Mouse (Mus musculus): ENCODE data around the gene Zfp286. TPM values are rescaled to one million over a fixed set of nuclear protein-coding genes. Genes with fewer than 3 reads are reported as not detected.

The Zfp286 gene
- 10 to 100 TPM; 24.3 to 33.1 TPM for total RNA-seq (2021)
- long read RNA-seq, experiment 1, partial matches to known transcripts: 1 of 15 reads
- long read RNA-seq, experiment 1, other reads (novel, unspliced or antisense): 6 of 15 reads
- long read RNA-seq, experiment 2, transcript Zfp286-201 (6 exons, 3,051 nt): major isoform, 6 of 16 reads
- long read RNA-seq, experiment 2, partial matches to known transcripts: 1 of 16 reads
- long read RNA-seq, experiment 2, other reads (novel, unspliced or antisense): 5 of 16 reads

DNA sequence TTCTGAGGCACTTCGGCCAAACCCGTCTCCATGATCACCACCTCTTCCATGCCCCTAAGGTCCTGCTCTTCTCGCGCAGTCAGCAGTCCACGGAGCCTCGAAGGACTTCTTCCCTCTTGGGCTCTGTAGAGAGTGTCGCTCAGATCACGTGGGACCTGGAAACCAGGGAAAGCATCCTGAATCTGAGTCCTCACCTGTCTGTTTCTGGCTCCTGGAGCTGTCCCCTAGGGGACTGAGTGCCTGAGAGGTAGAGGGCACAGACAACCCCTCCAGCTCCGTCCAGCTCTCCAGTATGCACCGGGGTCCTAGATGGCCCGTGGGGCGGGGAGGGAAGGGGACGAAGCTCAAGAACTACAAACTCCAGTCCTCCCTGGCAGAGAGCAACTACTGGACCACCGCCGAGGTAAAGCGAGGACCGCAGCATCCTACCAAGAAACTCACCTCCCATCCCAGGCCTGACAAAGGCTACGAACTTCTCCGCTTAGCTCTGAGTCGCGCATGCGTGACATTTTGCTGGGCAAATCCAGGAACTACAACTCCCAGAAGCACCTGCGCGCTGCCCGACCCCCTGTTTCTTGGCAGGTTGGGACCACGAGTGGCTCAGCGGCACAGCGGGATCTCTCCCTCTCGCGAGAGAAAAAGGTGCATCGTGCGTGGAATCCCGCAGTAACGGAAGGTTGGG, at the start of gene Zfp286:
Zfp286 (minus strand) TSS at position 528 of the 682 bp plus-strand sequence.
- Histone ChIP-seq H3K27ac (peak within 1 kb of the TSS; percentile 78), H3K4me3 (peak within 1 kb of the TSS; percentile 83)
- 0 out of 2 replicates have a peak, but pooled peaks have one; percentile 7 for TF ChIP-seq CTCF (conservative IDR thresholded peaks at IDR 0.05)
- DNase-seq (ENCODE audit: low spot score in 2 of 2): peak; percentile 92 to 94

DNA sequence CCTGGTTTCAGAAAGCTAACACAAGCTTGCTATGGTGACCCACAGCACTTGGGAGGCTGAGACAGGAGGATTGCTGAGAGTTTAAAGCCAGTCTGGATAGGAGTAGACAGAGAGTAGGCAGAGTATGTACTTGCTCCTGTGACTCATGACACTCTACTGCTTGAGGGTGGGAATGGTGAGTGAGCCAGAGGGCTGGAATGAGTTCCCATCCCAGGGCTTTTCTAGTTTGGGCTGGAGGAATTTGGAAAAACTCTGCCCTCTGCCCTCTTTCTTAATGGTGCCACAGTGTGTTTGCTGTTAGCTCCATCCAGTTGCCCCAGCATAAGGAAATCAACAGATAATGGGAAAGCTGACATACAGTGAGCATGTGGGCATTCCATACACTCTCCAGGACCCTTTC, 42.6 kb upstream of the Zfp286 start:
- H3K4me3 ChIP-seq: no peak overlapping the region
- H3K27ac ChIP-seq: no peak overlapping the region
- DNase-seq (ENCODE audit: low spot score in 2 of 2): no peak
- no peak for TF ChIP-seq CTCF (conservative IDR thresholded peaks at IDR 0.05)

- no peak overlapping the region for H3K4me3 ChIP-seq
- H3K27ac ChIP-seq: no peak overlapping the region
- TF ChIP-seq CTCF (conservative IDR thresholded peaks at IDR 0.05): no peak
- no peak for DNase-seq (ENCODE audit: low spot score in 2 of 2)
These were observed 41.1 kb upstream of the Zfp286 start for GRCm38 (mm10) chr11:62830387-62830786.

DNA sequence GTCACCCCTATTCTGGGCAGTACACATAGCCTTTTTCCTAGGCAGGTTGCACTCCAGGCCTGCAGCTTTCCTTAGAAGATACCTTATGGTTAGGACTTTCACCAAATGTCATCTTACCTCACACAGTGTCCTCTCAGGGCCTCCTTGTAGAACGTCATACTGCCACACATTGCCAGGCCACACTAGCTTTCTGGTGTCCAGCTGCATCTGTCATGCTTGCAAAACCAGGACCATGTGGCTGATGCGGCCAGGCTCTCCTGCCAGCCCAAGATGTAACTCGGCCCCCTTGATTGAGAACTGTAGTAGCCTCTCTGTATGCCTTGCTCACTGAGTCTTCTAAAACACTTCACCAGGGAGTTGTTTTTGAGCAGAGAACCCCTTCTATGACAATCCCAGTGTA, 38.6 kb upstream of the Zfp286 start:
- no peak for DNase-seq (ENCODE audit: low spot score in 2 of 2)

DNA sequence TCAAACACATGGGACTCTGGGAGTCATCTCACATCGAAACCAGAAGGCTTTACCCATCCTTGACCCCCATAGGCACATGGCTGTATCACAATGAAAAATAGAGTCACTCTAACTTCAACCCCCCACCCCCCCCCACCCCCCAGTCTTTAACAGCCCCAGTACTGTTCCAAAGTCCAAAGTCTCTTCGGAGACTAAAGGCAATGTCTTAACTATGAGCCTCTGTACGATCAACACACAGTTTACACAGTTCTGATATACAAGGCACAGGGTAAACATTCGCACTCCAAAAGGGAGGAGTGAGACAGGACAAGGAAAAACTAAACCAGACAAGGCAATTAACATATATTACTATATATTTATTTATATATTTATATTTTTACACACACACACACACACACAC, 37.9 kb upstream of the Zfp286 start:
- DNase-seq (ENCODE audit: low spot score in 2 of 2): no peak
- no peak for TF ChIP-seq CTCF (conservative IDR thresholded peaks at IDR 0.05)
- H3K4me3 ChIP-seq: no peak overlapping the region
- no peak overlapping the region for H3K27ac ChIP-seq

More for the DNA sequence above, 38.6 kb upstream of the Zfp286 start:
- no peak for TF ChIP-seq CTCF (conservative IDR thresholded peaks at IDR 0.05)
- Histone ChIP-seq H3K27ac (no peak overlapping the region), H3K4me3 (no peak overlapping the region)

DNA sequence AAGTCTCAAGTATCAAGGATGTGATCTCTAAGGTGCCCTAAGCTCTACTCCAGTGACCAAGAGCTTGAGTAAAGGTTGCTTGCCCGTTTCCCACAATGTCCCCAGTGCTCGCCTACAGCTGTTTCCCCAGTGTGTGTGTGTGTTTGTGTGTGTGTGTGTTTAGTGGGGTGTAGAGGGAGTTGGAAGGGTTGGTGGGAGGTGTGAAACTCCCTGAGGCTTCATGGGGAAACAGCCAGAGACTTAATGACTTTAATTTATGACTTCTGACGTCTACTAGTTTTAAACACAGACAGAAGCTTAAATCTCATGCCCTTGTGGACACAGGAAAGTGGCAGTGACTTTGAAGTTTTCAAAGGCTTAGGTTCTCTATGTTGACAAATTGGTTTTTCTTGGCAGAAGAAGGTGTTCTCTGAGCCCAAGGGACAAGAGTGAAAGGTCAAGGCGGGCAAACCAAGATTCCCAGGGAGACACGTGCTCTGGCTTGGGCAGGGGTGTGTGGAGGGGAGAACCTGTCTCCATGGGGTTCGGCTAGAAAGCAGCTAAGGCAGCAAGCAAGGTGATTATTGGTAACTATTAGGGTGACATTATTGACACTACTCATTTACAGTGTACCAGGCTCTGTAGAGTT, 37.0 kb upstream of the Zfp286 start:
- no peak for TF ChIP-seq CTCF (conservative IDR thresholded peaks at IDR 0.05)
- no peak for DNase-seq (ENCODE audit: low spot score in 2 of 2)
- no peak overlapping the region for H3K27ac ChIP-seq
- no peak overlapping the region for H3K4me3 ChIP-seq

DNA sequence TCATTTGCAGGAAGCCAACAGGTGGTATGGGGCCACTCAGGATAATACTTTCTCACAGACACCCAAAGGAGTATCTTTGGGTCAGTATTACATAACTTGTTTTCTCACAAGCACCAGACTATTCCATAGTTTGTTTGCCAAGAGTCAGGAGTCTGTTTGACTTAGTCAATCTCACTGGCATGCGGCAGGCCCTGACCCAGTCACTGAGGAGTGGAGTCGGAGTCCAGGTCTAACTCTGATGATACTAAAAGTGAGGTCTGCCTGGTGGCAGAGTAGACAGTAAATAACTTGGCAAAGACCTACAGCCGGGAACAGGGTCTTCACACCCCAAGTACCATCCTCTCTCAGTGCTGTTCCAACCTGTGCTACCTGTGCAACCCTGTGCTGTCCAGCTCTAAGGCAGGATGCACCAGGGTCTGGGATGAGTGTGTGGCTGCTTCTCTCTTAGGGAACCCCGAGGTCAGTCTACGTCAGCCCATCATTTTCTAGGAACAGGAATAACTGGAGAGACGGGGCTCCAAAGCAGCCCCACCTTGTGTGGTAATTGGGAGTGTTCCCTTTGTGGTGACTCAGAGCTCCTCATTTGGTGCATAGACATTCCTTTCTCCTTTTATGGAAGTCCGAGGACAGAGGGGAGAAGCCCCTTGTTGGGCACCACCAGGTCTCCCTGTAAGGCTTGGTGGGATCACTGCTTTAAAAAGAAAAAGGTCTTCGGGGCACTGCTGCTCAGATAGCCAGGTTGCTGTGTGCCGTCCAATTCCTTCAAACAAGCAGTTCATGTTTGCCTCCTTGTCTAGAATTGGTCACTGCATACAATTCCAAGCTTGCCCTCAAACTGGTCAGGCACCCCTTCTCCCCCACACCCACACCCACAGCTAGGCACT, 36.2 kb upstream of the Zfp286 start:
- no peak overlapping the region for H3K4me3 ChIP-seq
- no peak for DNase-seq (ENCODE audit: low spot score in 2 of 2)
- no peak for TF ChIP-seq CTCF (conservative IDR thresholded peaks at IDR 0.05)
- no peak overlapping the region for H3K27ac ChIP-seq

- no peak for DNase-seq (ENCODE audit: low spot score in 2 of 2)
- H3K4me3 ChIP-seq: no peak overlapping the region
- no peak for TF ChIP-seq CTCF (conservative IDR thresholded peaks at IDR 0.05)
- no peak overlapping the region for H3K27ac ChIP-seq
These were observed 34.9 kb upstream of the Zfp286 start for GRCm38 (mm10) chr11:62824211-62824610.

DNA sequence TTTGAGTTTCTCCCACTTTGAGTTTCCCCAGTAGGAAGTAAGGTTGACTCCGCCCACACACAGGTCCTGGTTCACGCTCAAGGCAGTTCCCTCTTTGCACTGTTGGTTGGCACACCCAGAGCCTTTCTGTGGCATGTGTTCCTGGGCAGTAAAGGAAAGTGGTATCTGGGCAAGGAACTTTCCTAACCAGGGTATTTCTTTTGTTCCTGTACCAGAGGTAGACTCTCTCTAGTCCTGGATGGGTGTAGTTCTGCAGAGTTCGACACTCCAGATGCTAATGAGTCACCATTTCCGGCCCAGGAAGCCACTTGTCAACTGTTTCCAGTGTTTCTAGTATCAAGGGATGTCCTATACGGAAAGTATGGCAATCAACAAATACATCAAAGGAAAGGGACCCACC, 32.6 kb upstream of the Zfp286 start:
- TF ChIP-seq CTCF (conservative IDR thresholded peaks at IDR 0.05): no peak
- no peak for DNase-seq (ENCODE audit: low spot score in 2 of 2)
- Histone ChIP-seq H3K27ac (peak overlapping the region; percentile 60), H3K4me3 (peak overlapping the region; percentile 25; the same call in 1 of the 2 replicates)

DNA sequence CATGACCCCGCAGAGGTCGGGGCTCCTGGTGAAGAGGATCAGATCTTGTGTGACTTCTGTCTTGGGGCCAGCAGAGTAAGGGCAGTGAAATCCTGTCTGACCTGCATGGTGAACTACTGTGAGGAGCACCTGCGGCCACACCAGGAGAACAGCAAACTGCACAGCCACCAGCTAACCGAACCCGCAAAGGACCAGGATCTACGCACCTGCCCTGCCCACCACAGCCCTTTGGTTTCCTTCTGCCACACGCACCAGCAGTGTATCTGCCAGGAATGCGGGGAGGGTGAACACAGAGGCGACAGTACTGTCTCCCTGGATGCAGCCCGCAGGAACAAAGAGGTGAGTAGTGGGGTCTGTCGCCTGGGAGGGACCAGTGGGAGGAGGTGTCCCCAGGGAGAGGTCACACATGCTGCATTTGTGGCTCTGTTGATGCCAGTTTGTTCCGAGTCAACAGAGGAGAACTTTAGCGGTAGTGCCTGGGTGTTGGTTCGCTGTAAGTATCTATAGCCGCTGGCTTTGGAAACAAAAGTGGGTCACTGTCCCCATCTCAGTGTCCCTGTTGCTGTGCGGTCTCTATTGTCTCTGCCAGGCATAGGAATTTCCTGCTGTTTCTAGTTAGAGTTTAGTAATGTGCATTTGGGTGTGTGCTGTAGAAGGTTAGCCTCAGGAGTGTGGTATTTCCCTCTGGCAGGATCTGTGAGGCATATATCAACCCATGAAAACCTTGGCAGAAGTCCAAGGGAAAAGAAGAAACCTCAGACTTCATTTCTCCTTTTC, 31.6 kb upstream of the Zfp286 start:
- H3K4me3 ChIP-seq: peak overlapping the region; percentile 44
- no peak for DNase-seq (ENCODE audit: low spot score in 2 of 2)
- TF ChIP-seq CTCF (conservative IDR thresholded peaks at IDR 0.05): no peak
- peak overlapping the region; percentile 55; the same call in 1 of the 2 replicates for H3K27ac ChIP-seq

DNA sequence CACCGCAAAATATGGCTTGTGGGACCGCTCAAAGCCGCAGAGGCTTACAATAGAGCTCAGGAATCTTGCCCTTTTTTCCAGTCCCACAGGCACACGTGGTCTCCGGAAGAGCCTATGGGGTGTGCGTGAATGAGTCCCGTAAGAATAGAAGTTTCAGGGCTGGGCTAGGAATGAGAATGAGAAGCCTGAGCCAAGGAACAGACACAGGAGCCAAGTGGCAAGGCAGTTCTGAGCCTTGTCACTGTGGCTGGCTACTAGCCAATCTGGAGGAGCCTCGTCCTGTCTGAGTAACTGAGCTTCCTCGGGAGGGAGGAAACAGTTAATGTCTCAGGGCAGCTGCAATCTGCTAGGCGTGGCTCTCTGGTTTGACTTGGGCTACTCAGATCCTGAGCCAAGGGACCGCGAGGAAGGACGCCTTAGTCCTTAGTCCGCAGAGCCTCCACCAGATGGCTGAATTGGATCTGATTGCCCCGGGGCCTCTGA, 30.8 kb upstream of the Zfp286 start, which contains the start of gene Trim16:
Trim16 (plus strand) TSS at position 173 of the 483 bp plus-strand sequence.
- Histone ChIP-seq H3K27ac (peak within 1 kb of the TSS; percentile 55; the same call in 1 of the 2 replicates), H3K4me3 (peak within 1 kb of the TSS; percentile 44)
- no peak for TF ChIP-seq CTCF (conservative IDR thresholded peaks at IDR 0.05)
- peak in 1 of 2 experiments; percentile 14 for DNase-seq (ENCODE audit: low spot score in 2 of 2)
